Mouse (Mus musculus) T-helper 17 cell (primary cell): ENCODE results near the gene Acp1.

ENCODE experiments used
- in situ Hi-C, 2 experiments: fragments of 300-600 bp; cut with MboI, MseI; formaldehyde crosslinking; loops; 1 replicate in 1 of 2; 2 replicates in 1 of 2; pipeline ENCODE4 v1.15.1; 2025; ENCODE audit warnings: high pct_unique_total_duplicates in 2 of 2

Acp1 gene

GRCm38 (mm10) chr12:30883592-30883985 lies 27.8 kb downstream of the Acp1 start:
- in situ Hi-C loops = loop anchor here in 1 of 2 experiments (5.0 kb wide), 2 partner anchors 49 to 286 kb away; no protein-coding TSS in a partner anchor

- in situ Hi-C loops = no loop called here
Observed at GRCm38 (mm10) chr12:30879447-30879846, 31.9 kb downstream of the Acp1 start.

GRCm38 (mm10) chr12:30865781-30866180 lies 45.6 kb downstream of the Acp1 start:
- in situ Hi-C loops = loop anchor here in 1 of 2 experiments (10.0 kb wide), 1 partner anchor 139 kb away; no protein-coding TSS in a partner anchor

- in situ Hi-C loops = loop anchor here (5.0 to 10.0 kb wide), 2 partner anchors 140 to 147 kb away; no protein-coding TSS in a partner anchor
Observed at GRCm38 (mm10) chr12:30864347-30864746, 47.0 kb downstream of the Acp1 start.

GRCm38 (mm10) chr12:30856172-30856571 lies 55.2 kb downstream of the Acp1 start:
- in situ Hi-C loops = no loop called here

GRCm38 (mm10) chr12:30855442-30856159 lies 55.8 kb downstream of the Acp1 start:
- in situ Hi-C loops = no loop called here

GRCm38 (mm10) chr12:30851871-30852270 lies 59.5 kb downstream of the Acp1 start:
- in situ Hi-C loops = no loop called here

- in situ Hi-C loops = no loop called here
Observed at GRCm38 (mm10) chr12:30850902-30851301, 60.5 kb downstream of the Acp1 start.

GRCm38 (mm10) chr12:30848521-30848920 lies 62.9 kb downstream of the Acp1 start:
- in situ Hi-C loops = no loop called here
